Mouse (Mus musculus) ES-Bruce4 (cell line): ENCODE data around the gene Tmem171.

ENCODE experiments used
- CTCF ChIP-seq: IDR thresholded peaks from one replicate; pipeline ENCODE4 v1.8.1; 2011; ENCODE audit warnings: low read depth, low read length
- POLR2A ChIP-seq: IDR thresholded peaks from one replicate; pipeline ENCODE4 v1.8.1; 2011; ENCODE audit warnings: low read length; ENCODE audit not compliant: insufficient read depth

DNA sequence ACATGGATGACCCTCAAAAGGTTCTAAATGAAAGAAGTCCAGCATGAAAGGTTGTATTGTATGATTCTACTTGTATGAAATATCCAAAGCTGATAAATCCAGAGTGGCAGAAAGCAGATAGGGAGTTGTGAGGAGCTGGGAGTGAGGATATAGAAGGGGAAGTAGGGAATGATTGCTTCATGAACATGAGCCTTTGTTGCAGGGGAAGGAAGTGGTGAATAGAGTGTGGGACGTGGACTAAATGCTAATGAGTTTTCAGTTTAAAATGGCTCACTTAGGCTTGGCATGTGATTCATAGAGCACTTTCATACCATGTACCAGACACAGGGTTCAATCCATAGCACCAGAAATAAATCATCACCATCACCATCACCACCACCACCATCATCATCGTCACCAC, 11.2 kb downstream of the Tmem171 start:
- TF ChIP-seq POLR2A (no peak), CTCF (no peak)
